Mouse (Mus musculus) heart, embryonic 13.5 days (tissue): Measurements from ENCODE around the gene Map2. TPM values are rescaled to one million over a fixed set of nuclear protein-coding genes. Genes with fewer than 3 reads are reported as not detected.

Experiments used
- ATAC-seq: fragments of 200-750 bp; cut with Nextera tagmentation; 2 replicates; pipeline ENCODE4 v1.8.0; 2017; ENCODE audit warnings: moderate TSS enrichment; ENCODE audit not compliant: insufficient number of reproducible peaks, low FRiP score, low TSS enrichment; ENCODE audit errors: extremely low read depth
- H3K27ac ChIP-seq: fragments of 300-500 bp; sonication (generic); replicated peaks from 2 replicates; pipeline ENCODE4 v1.5.1; 2015; ENCODE audit warnings: moderate library complexity, mild to moderate bottlenecking, inconsistent platforms
- H3K27me3 ChIP-seq: fragments of 300-500 bp; sonication (generic); replicated peaks from 2 replicates; pipeline ENCODE4 v1.6.1; 2015; ENCODE audit warnings: mild to moderate bottlenecking, inconsistent platforms
- H3K36me3 ChIP-seq: fragments of 300-500 bp; sonication (generic); 2 replicates; pipeline ENCODE4 v1.6.1; 2015; ENCODE audit warnings: mild to moderate bottlenecking, inconsistent platforms
- H3K4me1 ChIP-seq: fragments of 300-500 bp; sonication (generic); 2 replicates; pipeline ENCODE4 v1.6.1; 2015; ENCODE audit warnings: inconsistent platforms
- H3K4me2 ChIP-seq: fragments of 300-500 bp; sonication (generic); 2 replicates; pipeline ENCODE4 v1.6.1; 2015; ENCODE audit warnings: inconsistent platforms, mild to moderate bottlenecking, moderate library complexity
- H3K4me3 ChIP-seq: fragments of 300-500 bp; sonication (generic); 2 replicates; pipeline ENCODE4 v1.5.1; 2015; ENCODE audit warnings: moderate library complexity, mild to moderate bottlenecking, inconsistent platforms
- H3K9ac ChIP-seq: fragments of 300-500 bp; sonication (generic); 2 replicates; pipeline ENCODE4 v1.6.1; 2015; ENCODE audit warnings: inconsistent platforms, mild to moderate bottlenecking, moderate library complexity
- H3K9me3 ChIP-seq: fragments of 300-500 bp; sonication (generic); 2 replicates; pipeline ENCODE4 v1.6.1; 2016; ENCODE audit warnings: inconsistent platforms
- WGBS: fragments of 180-500 bp; shearing (Covaris S2); methylation state at CpG from one replicate; pipeline ENCODE4 v1.1.7; 2015; ENCODE audit warnings: mixed read lengths; 5-methylcytosine and 5-hydroxymethylcytosine counted together
- polyA plus RNA-seq: library from polyadenylated mRNA; unstranded; fragments of >200 nt; fragmentation: Nextera tagmentation; extraction: Ambion mirVana; gene quantifications from 2 replicates; pipeline ENCODE4 v1.2.1, GENCODE M21; 2015

The Map2 gene
- polyA plus RNA-seq, 1 experiment from 2014 or later: 2.7 TPM

GRCm38 (mm10) chr1:66321631-66322142, 146.6 kb downstream of the Map2 start:
- Histone ChIP-seq H3K27me3 (no peaks in the 10 kb centered on the region), H3K27ac (no peak overlapping the region), H3K9me3 (no peaks in the 10 kb centered on the region), H3K9ac (no peak overlapping the region), H3K4me3 (no peak overlapping the region), H3K4me2 (peak overlapping the region; percentile 41), H3K4me1 (no peaks in the 10 kb centered on the region), H3K36me3 (no peaks in the 10 kb centered on the region)
- ATAC-seq: no peak
- WGBS: 57% methylated on average over 15 of the region's 15 CpGs

GRCm38 (mm10) chr1:66323461-66323860, 148.4 kb downstream of the Map2 start:
- no peak for ATAC-seq
- 80% methylated on average over 9 of the region's 9 CpGs for WGBS

GRCm38 (mm10) chr1:66324951-66325350, 149.9 kb downstream of the Map2 start:
- Histone ChIP-seq H3K36me3 (no peaks in the 10 kb centered on the region), H3K9ac (no peak overlapping the region), H3K4me1 (no peaks in the 10 kb centered on the region), H3K27me3 (no peaks in the 10 kb centered on the region), H3K27ac (no peak overlapping the region), H3K4me2 (no peak overlapping the region), H3K9me3 (no peaks in the 10 kb centered on the region), H3K4me3 (no peak overlapping the region)
- ATAC-seq: no peak

More at GRCm38 (mm10) chr1:66323461-66323860, 148.4 kb downstream of the Map2 start:
- Histone ChIP-seq H3K9me3 (no peaks in the 10 kb centered on the region), H3K4me3 (no peak overlapping the region), H3K9ac (no peak overlapping the region), H3K27ac (no peak overlapping the region), H3K4me2 (no peak overlapping the region), H3K4me1 (no peaks in the 10 kb centered on the region), H3K36me3 (no peaks in the 10 kb centered on the region), H3K27me3 (no peaks in the 10 kb centered on the region)

GRCm38 (mm10) chr1:66328996-66329395, 153.9 kb downstream of the Map2 start:
- Histone ChIP-seq H3K9ac (no peak overlapping the region), H3K27ac (no peak overlapping the region), H3K4me1 (no peaks in the 10 kb centered on the region), H3K4me2 (no peak overlapping the region), H3K27me3 (no peaks in the 10 kb centered on the region), H3K9me3 (no peaks in the 10 kb centered on the region), H3K36me3 (no peaks in the 10 kb centered on the region), H3K4me3 (no peak overlapping the region)
- no peak for ATAC-seq
- 82% methylated on average over 6 of the region's 6 CpGs for WGBS

- Histone ChIP-seq H3K9ac (no peak overlapping the region), H3K4me2 (no peak overlapping the region), H3K4me3 (no peak overlapping the region), H3K27ac (no peak overlapping the region), H3K9me3 (no peaks in the 10 kb centered on the region), H3K36me3 (no peaks in the 10 kb centered on the region), H3K27me3 (no peaks in the 10 kb centered on the region), H3K4me1 (no peaks in the 10 kb centered on the region)
- no peak for ATAC-seq
Observed at GRCm38 (mm10) chr1:66329534-66329933, 154.5 kb downstream of the Map2 start.

GRCm38 (mm10) chr1:66335724-66336284, 160.7 kb downstream of the Map2 start:
- no peak overlapping the region for H3K4me3 ChIP-seq
- no peaks in the 10 kb centered on the region for H3K36me3 ChIP-seq
- ATAC-seq: no peak
- H3K9ac ChIP-seq: no peak overlapping the region
- no peaks in the 10 kb centered on the region for H3K4me1 ChIP-seq
- no peaks in the 10 kb centered on the region for H3K27me3 ChIP-seq
- WGBS: 68% methylated on average over 2 of the region's 2 CpGs
- H3K27ac ChIP-seq: no peak overlapping the region
- no peaks in the 10 kb centered on the region for H3K9me3 ChIP-seq
- H3K4me2 ChIP-seq: no peak overlapping the region

- H3K27me3 ChIP-seq: no peaks in the 10 kb centered on the region
Observed at GRCm38 (mm10) chr1:66339213-66339612, 164.1 kb downstream of the Map2 start.

GRCm38 (mm10) chr1:66348404-66349165, 173.5 kb downstream of the Map2 start:
- Histone ChIP-seq H3K9ac (no peak overlapping the region), H3K27me3 (no peaks in the 10 kb centered on the region), H3K9me3 (no peaks in the 10 kb centered on the region), H3K27ac (no peak overlapping the region), H3K4me2 (no peak overlapping the region), H3K4me3 (no peak overlapping the region), H3K36me3 (no peaks in the 10 kb centered on the region), H3K4me1 (no peaks in the 10 kb centered on the region)
- ATAC-seq: no peak
- 62% methylated on average over 8 of the region's 8 CpGs for WGBS

More at GRCm38 (mm10) chr1:66339213-66339612, 164.1 kb downstream of the Map2 start:
- H3K4me2 ChIP-seq: no peak overlapping the region
- no peak overlapping the region for H3K27ac ChIP-seq
- H3K9ac ChIP-seq: no peak overlapping the region
- H3K36me3 ChIP-seq: no peaks in the 10 kb centered on the region
- H3K9me3 ChIP-seq: no peaks in the 10 kb centered on the region
- no peaks in the 10 kb centered on the region for H3K4me1 ChIP-seq
- 64% methylated on average over 1 of the region's 1 CpGs for WGBS
- ATAC-seq: no peak
- H3K4me3 ChIP-seq: no peak overlapping the region

- WGBS: 68% methylated on average over 3 of the region's 3 CpGs
- no peak overlapping the region for H3K9ac ChIP-seq
- H3K4me1 ChIP-seq: no peaks in the 10 kb centered on the region
- ATAC-seq: no peak
- no peaks in the 10 kb centered on the region for H3K27me3 ChIP-seq
- no peak overlapping the region for H3K4me3 ChIP-seq
- no peaks in the 10 kb centered on the region for H3K9me3 ChIP-seq
- H3K27ac ChIP-seq: no peak overlapping the region
- H3K4me2 ChIP-seq: no peak overlapping the region
- H3K36me3 ChIP-seq: no peaks in the 10 kb centered on the region
Observed at GRCm38 (mm10) chr1:66349166-66349835, 174.2 kb downstream of the Map2 start.

- no peak overlapping the region for H3K4me2 ChIP-seq
- no peak overlapping the region for H3K4me3 ChIP-seq
- H3K9ac ChIP-seq: no peak overlapping the region
- no peaks in the 10 kb centered on the region for H3K9me3 ChIP-seq
- no peaks in the 10 kb centered on the region for H3K4me1 ChIP-seq
- ATAC-seq: no peak
- H3K27ac ChIP-seq: no peak overlapping the region
- no peaks in the 10 kb centered on the region for H3K27me3 ChIP-seq
- H3K36me3 ChIP-seq: no peaks in the 10 kb centered on the region
Observed at GRCm38 (mm10) chr1:66351366-66351765, 176.3 kb downstream of the Map2 start.

GRCm38 (mm10) chr1:66361799-66362198, 186.7 kb downstream of the Map2 start:
- no peaks in the 10 kb centered on the region for H3K4me1 ChIP-seq
- H3K27ac ChIP-seq: no peak overlapping the region
- H3K9ac ChIP-seq: no peak overlapping the region
- H3K4me2 ChIP-seq: no peak overlapping the region
- ATAC-seq: no peak
- H3K36me3 ChIP-seq: no peaks in the 10 kb centered on the region
- no peaks in the 10 kb centered on the region for H3K27me3 ChIP-seq
- H3K4me3 ChIP-seq: no peak overlapping the region
- no peaks in the 10 kb centered on the region for H3K9me3 ChIP-seq
- WGBS: 82% methylated on average over 2 of the region's 2 CpGs
